Mouse (Mus musculus) brain, embryonic 14.5 days (tissue): ENCODE results near the gene Timm22.
A peak's percentile ranks its signal among the peaks of the same experiment; 100 is the strongest.

Experiments used
- CTCF ChIP-seq: fragments of 200-500 bp; IDR thresholded peaks from 2 replicates; pipeline ENCODE4 v1.5.1; 2012; ENCODE audit warnings: inconsistent platforms, mild to moderate bottlenecking, moderate library complexity, borderline replicate concordance; ENCODE audit not compliant: insufficient read depth, insufficient read length; ENCODE audit errors: extremely low read depth
- POLR2A ChIP-seq: fragments of 200-500 bp; IDR thresholded peaks from 2 replicates; pipeline ENCODE4 v1.6.1; 2012; ENCODE audit warnings: mild to moderate bottlenecking, inconsistent platforms, borderline replicate concordance; ENCODE audit not compliant: poor library complexity, insufficient read depth, insufficient read length, severe bottlenecking; ENCODE audit errors: extremely low read depth

GRCm38 (mm10) chr11:76406702-76407583, at the start of gene Timm22:
- TF ChIP-seq POLR2A, result peak; percentile 60; the same call in 1 of the 2 replicates
- peak; percentile 100 for TF ChIP-seq CTCF
